Mouse (Mus musculus): ENCODE data around the gene Ndufs1.

The Ndufs1 gene

GRCm38 (mm10) chr1:63185430-63185829, 8.8 kb upstream of the Ndufs1 start:
- DNase-seq (ENCODE audit: low read depth, low spot score): peak; percentile 70

- peak; percentile 70 for DNase-seq (ENCODE audit: low read depth, low spot score)
Measured at GRCm38 (mm10) chr1:63182636-63183270, 6.1 kb upstream of the Ndufs1 start.

GRCm38 (mm10) chr1:63182212-63182611, 5.6 kb upstream of the Ndufs1 start:
- no peak for DNase-seq (ENCODE audit: low read depth, low spot score)

- DNase-seq (ENCODE audit: low read depth, low spot score): no peak
Measured at GRCm38 (mm10) chr1:63181480-63181879, 4.8 kb upstream of the Ndufs1 start.

- DNase-seq (ENCODE audit: low read depth, low spot score): peak; percentile 98
Measured at GRCm38 (mm10) chr1:63181019-63181418, 4.4 kb upstream of the Ndufs1 start.

- peak; percentile 65 for DNase-seq (ENCODE audit: low read depth, low spot score)
Measured at GRCm38 (mm10) chr1:63180575-63180974, 3.9 kb upstream of the Ndufs1 start.

GRCm38 (mm10) chr1:63180122-63180521, 3.5 kb upstream of the Ndufs1 start:
- DNase-seq (ENCODE audit: low read depth, low spot score): no peak

- peak; percentile 47 for DNase-seq (ENCODE audit: low read depth, low spot score)
Measured at GRCm38 (mm10) chr1:63178308-63178707, 1.7 kb upstream of the Ndufs1 start.

- no peak for DNase-seq (ENCODE audit: low read depth, low spot score)
Measured at GRCm38 (mm10) chr1:63176259-63176603, 402 bp downstream of the Ndufs1 start.

GRCm38 (mm10) chr1:63175853-63176252, 780 bp downstream of the Ndufs1 start:
- peak; percentile 29 for DNase-seq (ENCODE audit: low read depth, low spot score)

- peak; percentile 33 for DNase-seq (ENCODE audit: low read depth, low spot score)
Measured at GRCm38 (mm10) chr1:63168638-63169037, 8.0 kb downstream of the Ndufs1 start.

- DNase-seq (ENCODE audit: low read depth, low spot score): peak; percentile 89
Measured at GRCm38 (mm10) chr1:63140231-63140630, 36.4 kb downstream of the Ndufs1 start.

- peak; percentile 100 for DNase-seq (ENCODE audit: low read depth, low spot score)
Measured at GRCm38 (mm10) chr1:63138586-63138985, 38.0 kb downstream of the Ndufs1 start.

- peak; percentile 97 for DNase-seq (ENCODE audit: low read depth, low spot score)
Measured at GRCm38 (mm10) chr1:63137971-63138370, 38.7 kb downstream of the Ndufs1 start.

- peak; percentile 89 for DNase-seq (ENCODE audit: low read depth, low spot score)
Measured at GRCm38 (mm10) chr1:63134530-63134929, 42.1 kb downstream of the Ndufs1 start.

GRCm38 (mm10) chr1:63131766-63132165, 44.9 kb downstream of the Ndufs1 start:
- peak; percentile 91 for DNase-seq (ENCODE audit: low read depth, low spot score)

- no peak for DNase-seq (ENCODE audit: low read depth, low spot score)
Measured at GRCm38 (mm10) chr1:63130883-63131282, 45.8 kb downstream of the Ndufs1 start.

GRCm38 (mm10) chr1:63129857-63130690, 46.6 kb downstream of the Ndufs1 start:
- DNase-seq (ENCODE audit: low read depth, low spot score): peak; percentile 64

GRCm38 (mm10) chr1:63129273-63129672, 47.4 kb downstream of the Ndufs1 start:
- no peak for DNase-seq (ENCODE audit: low read depth, low spot score)

GRCm38 (mm10) chr1:63126206-63126605, 50.4 kb downstream of the Ndufs1 start:
- DNase-seq (ENCODE audit: low read depth, low spot score): no peak

- DNase-seq (ENCODE audit: low read depth, low spot score): no peak
Measured at GRCm38 (mm10) chr1:63123823-63124450, 52.7 kb downstream of the Ndufs1 start.

GRCm38 (mm10) chr1:63122005-63122404, 54.6 kb downstream of the Ndufs1 start:
- no peak for DNase-seq (ENCODE audit: low read depth, low spot score)

- no peak for DNase-seq (ENCODE audit: low read depth, low spot score)
Measured at GRCm38 (mm10) chr1:63120382-63120781, 56.3 kb downstream of the Ndufs1 start.

All from R1 (cell line).